Mouse (Mus musculus) liver, adult 2 months (tissue): ENCODE measurements around the gene Aup1. TPM values are rescaled to one million over a fixed set of nuclear protein-coding genes. Genes with fewer than 3 reads are reported as not detected.

Experiments
- DNase-seq: peaks from one replicate; pipeline ENCODE4 v3.0.0-alpha.2; 2011; ENCODE audit warnings: low read depth, low spot score; ENCODE audit errors: extremely low read depth
- H3K27ac ChIP-seq: fragments of 200-500 bp; replicated peaks from 2 replicates; pipeline ENCODE4 v1.5.1; 2012; ENCODE audit warnings: low read depth, mild to moderate bottlenecking, control low read depth, inconsistent platforms, low read length; ENCODE audit not compliant: insufficient read depth
- H3K27me3 ChIP-seq: fragments of 200-500 bp; 2 replicates; pipeline ENCODE4 v1.6.1; 2012; ENCODE audit warnings: mild to moderate bottlenecking, moderate library complexity, low read length, inconsistent platforms; ENCODE audit not compliant: control insufficient read depth, insufficient read depth
- H3K36me3 ChIP-seq: fragments of 200-500 bp; 2 replicates; pipeline ENCODE4 v1.6.1; 2012; ENCODE audit warnings: low read length, inconsistent platforms; ENCODE audit not compliant: control insufficient read depth, insufficient read depth
- H3K4me1 ChIP-seq: fragments of 200-500 bp; 2 replicates; pipeline ENCODE4 v1.6.1; 2011; ENCODE audit warnings: low read length; ENCODE audit not compliant: control insufficient read depth, insufficient read depth
- H3K4me3 ChIP-seq: fragments of 200-500 bp; 2 replicates; pipeline ENCODE4 v1.5.1; 2011; ENCODE audit warnings: low read depth, mild to moderate bottlenecking, control low read depth, low read length, moderate library complexity; ENCODE audit not compliant: insufficient read depth
- H3K79me2 ChIP-seq: fragments of 200-500 bp; 2 replicates; pipeline ENCODE4 v1.6.1; 2012; ENCODE audit warnings: inconsistent platforms, mild to moderate bottlenecking, low read length, moderate library complexity; ENCODE audit not compliant: control insufficient read depth, insufficient read depth
- H3K9ac ChIP-seq: fragments of 200-500 bp; 2 replicates; pipeline ENCODE4 v1.6.1; 2012; ENCODE audit warnings: low read depth, mild to moderate bottlenecking, control low read depth, inconsistent platforms, low read length
- CTCF ChIP-seq: fragments of 200-500 bp; IDR thresholded peaks from 2 replicates; pipeline ENCODE4 v1.5.1; 2011; ENCODE audit warnings: low read depth, low read length, control low read depth
- POLR2A ChIP-seq: fragments of 200-500 bp; IDR thresholded peaks from 2 replicates; pipeline ENCODE4 v1.6.1; 2011; ENCODE audit warnings: low read length, control low read depth; ENCODE audit not compliant: insufficient read depth; ENCODE audit errors: extremely low read depth
- WGBS: fragments of 180-500 bp; shearing (Covaris S2); methylation state at CpG from one replicate; pipeline ENCODE4 v1.1.7; 2018; 5-methylcytosine and 5-hydroxymethylcytosine counted together
- polyA plus RNA-seq: library from polyadenylated mRNA; depleted of rRNA; stranded (reverse); fragments of >200 nt; gene quantifications from 2 replicates; pipeline ENCODE4 v1.2.3, GENCODE M21; 2012
- total RNA-seq: library from RNA; depleted of rRNA; stranded (reverse); fragments of >200 nt; gene quantifications from 2 replicates; pipeline ENCODE4 v1.2.3, GENCODE M21; 2014

The Aup1 gene
- total and polyA plus RNA-seq, 2 experiments = 109 to 593 TPM

GRCm38 (mm10) chr6:83025221-83025620 is 29.1 kb upstream of the Aup1 start:
- TF ChIP-seq CTCF (no peak), POLR2A (no peak)
- H3K36me3 ChIP-seq = no peaks in the 10 kb centered on the region
- H3K9ac ChIP-seq = no peak overlapping the region
- no peaks in the 10 kb centered on the region for H3K4me1 ChIP-seq
- DNase-seq = no peak
- H3K79me2 ChIP-seq = no peaks in the 10 kb centered on the region
- 95% methylated on average over 4 of the region's 4 CpGs for WGBS
- no peaks in the 10 kb centered on the region for H3K27me3 ChIP-seq
- H3K4me3 ChIP-seq = no peak overlapping the region
- H3K27ac ChIP-seq = no peak overlapping the region

- no peaks in the 10 kb centered on the region for H3K4me1 ChIP-seq
- H3K27ac ChIP-seq = no peak overlapping the region
- H3K9ac ChIP-seq = no peak overlapping the region
- no peaks in the 10 kb centered on the region for H3K27me3 ChIP-seq
- 84% methylated on average over 8 of the region's 8 CpGs for WGBS
- TF ChIP-seq POLR2A (no peak), CTCF (no peak)
- DNase-seq = no peak
- no peak overlapping the region for H3K4me3 ChIP-seq
- H3K79me2 ChIP-seq = no peaks in the 10 kb centered on the region
- H3K36me3 ChIP-seq = no peaks in the 10 kb centered on the region
Measured at GRCm38 (mm10) chr6:83027293-83027692, 27.0 kb upstream of the Aup1 start.

- no peaks in the 10 kb centered on the region for H3K79me2 ChIP-seq
- no peak overlapping the region for H3K9ac ChIP-seq
- no peak overlapping the region for H3K27ac ChIP-seq
- no peak for TF ChIP-seq CTCF
- TF ChIP-seq POLR2A = no peak
- H3K4me3 ChIP-seq = no peak overlapping the region
- DNase-seq = no peak
- H3K36me3 ChIP-seq = no peaks in the 10 kb centered on the region
- whole genome bisulfite sequencing = 55% methylated on average over 8 of the region's 9 CpGs
- no peaks in the 10 kb centered on the region for H3K27me3 ChIP-seq
- no peaks in the 10 kb centered on the region for H3K4me1 ChIP-seq
Measured at GRCm38 (mm10) chr6:83027706-83028105, 26.6 kb upstream of the Aup1 start.

GRCm38 (mm10) chr6:83029777-83030176 is 24.5 kb upstream of the Aup1 start:
- Histone ChIP-seq H3K4me3 (no peak overlapping the region), H3K4me1 (no peaks in the 10 kb centered on the region), H3K79me2 (no peaks in the 10 kb centered on the region), H3K9ac (no peak overlapping the region), H3K36me3 (no peaks in the 10 kb centered on the region), H3K27ac (no peak overlapping the region), H3K27me3 (no peaks in the 10 kb centered on the region)
- 58% methylated on average over 10 of the region's 10 CpGs for WGBS
- DNase-seq = no peak
- TF ChIP-seq POLR2A = no peak
- TF ChIP-seq CTCF = no peak

GRCm38 (mm10) chr6:83031111-83031510 is 23.2 kb upstream of the Aup1 start:
- H3K9ac ChIP-seq = no peak overlapping the region
- TF ChIP-seq POLR2A (no peak), CTCF (no peak)
- no peak overlapping the region for H3K27ac ChIP-seq
- H3K79me2 ChIP-seq = no peaks in the 10 kb centered on the region
- 77% methylated on average over 7 of the region's 7 CpGs for WGBS
- no peaks in the 10 kb centered on the region for H3K4me1 ChIP-seq
- DNase-seq = no peak
- H3K4me3 ChIP-seq = no peak overlapping the region
- H3K27me3 ChIP-seq = no peaks in the 10 kb centered on the region
- no peaks in the 10 kb centered on the region for H3K36me3 ChIP-seq

GRCm38 (mm10) chr6:83031921-83032590 is 22.3 kb upstream of the Aup1 start:
- 38% methylated on average over 18 of the region's 18 CpGs for WGBS
- Histone ChIP-seq H3K4me3 (no peak overlapping the region), H3K79me2 (no peaks in the 10 kb centered on the region), H3K27me3 (no peaks in the 10 kb centered on the region), H3K9ac (no peak overlapping the region), H3K4me1 (no peaks in the 10 kb centered on the region), H3K36me3 (no peaks in the 10 kb centered on the region), H3K27ac (no peak overlapping the region)
- no peak for DNase-seq
- TF ChIP-seq CTCF = no peak
- TF ChIP-seq POLR2A = no peak
